Mouse (Mus musculus): ENCODE results near the gene Ctbp2.

GRCm38 (mm10) chr7:133155621-133156020, 31.5 kb upstream of the Ctbp2 start:
- TF ChIP-seq EP300 (IDR thresholded peaks at IDR 0.05): no peak
- TF ChIP-seq CTCF (IDR thresholded peaks at IDR 0.05): no peak
